Mouse (Mus musculus): ENCODE results near the gene Muc16.

- no peak for TF ChIP-seq CTCF (IDR thresholded peaks at IDR 0.05; ENCODE audit: control insufficient read depth, insufficient read depth, low read length)
- no peak for TF ChIP-seq POLR2A (IDR thresholded peaks at IDR 0.05; ENCODE audit: borderline replicate concordance, control insufficient read depth, low read depth, low read length)
Observed at GRCm38 (mm10) chr9:18705628-18706027, 31.3 kb upstream of the Muc16 start.
